Mouse (Mus musculus) erythroid progenitor cell, adult 5-6 weeks (primary cell): ENCODE data around the gene Lyst. TPM values are rescaled to one million over a fixed set of nuclear protein-coding genes. Genes with fewer than 3 reads are reported as not detected.
"Not testable (repeated sequence)": the region's sequence is repeated elsewhere in the genome, so short reads cannot be mapped to it uniquely, and the experiment has no call there.

Experiments
- ATAC-seq: replicated peaks from 2 replicates; pipeline ENCODE4 v1.8.0; 2016; ENCODE audit warnings: moderate number of reproducible peaks, mild to moderate bottlenecking, moderate TSS enrichment, inconsistent platforms; ENCODE audit not compliant: poor library complexity, low FRiP score, severe bottlenecking
- total RNA-seq, 2 experiments: library from RNA; stranded (forward) in 1 of 2; stranded (reverse) in 1 of 2; fragments of 150-400 nt in 1 of 2; fragments of 186-747, 209-891 nt in 1 of 2; gene quantifications; 2 replicates each; pipeline versions ENCODE4 v1.2.3 to v1.2.4; 2015 to 2017; ENCODE audit warnings: low replicate concordance in 2 of 2

Gene Lyst
- total RNA-seq, 2 experiments from 2014 or later: 18.1 to 28.1 TPM

DNA sequence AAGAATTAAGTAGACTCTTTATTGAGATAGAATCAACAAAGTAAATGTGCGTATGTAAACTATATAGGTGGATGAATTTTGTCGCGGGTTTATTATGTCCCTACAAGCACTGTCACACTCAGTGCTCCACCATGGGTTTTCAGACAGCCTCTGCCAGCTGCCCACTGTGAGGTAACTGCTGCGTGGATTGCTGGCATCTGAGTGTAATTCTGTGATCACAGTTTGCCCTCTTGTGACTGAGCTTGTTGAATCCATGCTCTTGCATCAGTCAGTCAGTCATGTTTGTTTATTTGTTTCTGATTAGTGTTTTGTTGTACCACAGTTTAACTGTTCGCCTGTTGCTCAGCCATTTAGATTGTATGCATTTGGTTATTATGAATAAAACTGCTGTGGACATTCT, 31.3 kb downstream of the Lyst start:
- ATAC-seq: no peak

DNA sequence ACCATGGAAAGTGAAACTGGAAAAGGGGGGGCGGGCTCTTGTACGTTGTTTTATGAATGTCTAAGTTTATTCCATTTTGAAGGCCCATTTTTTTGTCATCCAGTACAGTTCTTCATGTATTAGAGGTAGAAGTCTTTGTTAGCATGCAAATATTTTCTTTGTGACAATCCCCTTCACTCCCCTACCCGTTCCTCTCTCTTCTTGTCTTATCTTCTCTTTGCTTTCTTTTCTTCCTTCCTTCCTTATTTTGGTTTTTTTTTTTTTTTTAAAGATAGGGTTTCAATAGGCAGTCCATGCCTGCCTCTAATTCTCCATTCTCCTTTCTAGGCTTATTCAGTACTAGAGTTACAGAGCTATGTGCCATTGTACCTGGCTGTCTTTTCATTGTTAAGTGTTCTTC, 32.4 kb downstream of the Lyst start:
- ATAC-seq: no peak

DNA sequence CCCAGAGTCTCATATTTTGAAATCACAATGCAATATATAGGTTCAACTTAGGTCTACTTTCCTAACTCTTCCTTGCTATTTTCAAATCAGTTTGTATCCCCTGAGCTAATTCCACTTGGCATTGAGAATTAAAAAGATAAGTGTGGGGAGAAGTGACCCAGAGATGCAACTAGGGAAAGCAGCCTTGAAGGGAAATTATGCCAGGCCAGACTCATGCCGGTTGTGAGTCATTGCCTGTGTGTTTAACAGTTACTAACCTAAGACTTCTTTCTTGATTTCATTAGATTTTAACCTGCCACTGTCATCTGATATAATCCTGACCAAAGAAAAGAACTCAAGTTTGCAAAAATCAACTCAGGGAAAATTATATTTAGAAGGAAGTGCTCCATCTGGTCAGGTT, 43.5 kb downstream of the Lyst start:
- no peak for ATAC-seq

DNA sequence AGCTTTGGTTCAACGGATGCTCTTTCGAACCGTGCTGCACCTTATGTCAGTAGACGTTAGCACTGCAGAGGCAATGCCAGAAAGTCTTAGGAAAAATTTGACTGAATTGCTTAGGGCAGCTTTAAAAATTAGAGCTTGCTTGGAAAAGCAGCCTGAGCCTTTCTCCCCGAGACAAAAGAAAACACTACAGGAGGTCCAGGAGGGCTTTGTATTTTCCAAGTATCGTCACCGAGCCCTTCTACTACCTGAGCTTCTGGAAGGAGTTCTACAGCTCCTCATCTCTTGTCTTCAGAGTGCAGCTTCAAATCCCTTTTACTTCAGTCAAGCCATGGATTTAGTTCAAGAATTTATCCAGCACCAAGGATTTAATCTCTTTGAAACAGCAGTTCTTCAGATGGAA, 44.5 kb downstream of the Lyst start:
- ATAC-seq: no peak

DNA sequence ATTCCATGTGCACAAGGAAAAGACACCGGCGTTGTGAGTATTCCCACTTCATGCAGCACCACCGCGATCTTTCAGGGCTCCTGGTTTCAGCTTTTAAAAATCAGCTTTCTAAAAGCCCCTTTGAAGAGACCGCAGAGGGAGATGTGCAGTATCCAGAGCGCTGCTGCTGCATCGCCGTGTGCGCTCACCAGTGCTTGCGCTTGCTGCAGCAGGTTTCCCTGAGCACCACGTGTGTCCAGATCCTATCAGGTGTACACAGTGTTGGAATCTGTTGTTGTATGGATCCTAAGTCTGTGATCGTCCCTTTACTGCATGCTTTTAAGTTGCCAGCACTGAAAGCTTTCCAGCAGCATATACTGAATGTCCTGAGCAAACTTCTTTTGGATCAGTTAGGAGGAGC, 45.0 kb downstream of the Lyst start:
- no peak for ATAC-seq

DNA sequence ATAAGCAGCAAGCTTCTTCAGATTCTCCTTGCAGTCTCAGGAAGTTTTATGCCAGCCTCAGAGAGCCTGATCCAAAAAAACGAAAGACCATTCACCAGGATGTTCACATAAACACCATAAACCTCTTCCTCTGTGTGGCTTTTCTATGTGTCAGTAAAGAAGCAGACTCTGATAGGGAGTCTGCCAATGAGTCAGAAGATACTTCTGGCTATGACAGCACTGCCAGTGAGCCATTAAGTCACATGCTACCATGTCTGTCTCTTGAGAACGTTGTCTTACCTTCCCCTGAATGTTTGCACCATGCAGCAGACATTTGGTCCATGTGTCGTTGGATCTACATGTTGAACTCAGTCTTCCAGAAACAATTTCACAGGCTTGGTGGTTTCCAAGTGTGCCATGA, 47.4 kb downstream of the Lyst start:
- ATAC-seq: no peak

DNA sequence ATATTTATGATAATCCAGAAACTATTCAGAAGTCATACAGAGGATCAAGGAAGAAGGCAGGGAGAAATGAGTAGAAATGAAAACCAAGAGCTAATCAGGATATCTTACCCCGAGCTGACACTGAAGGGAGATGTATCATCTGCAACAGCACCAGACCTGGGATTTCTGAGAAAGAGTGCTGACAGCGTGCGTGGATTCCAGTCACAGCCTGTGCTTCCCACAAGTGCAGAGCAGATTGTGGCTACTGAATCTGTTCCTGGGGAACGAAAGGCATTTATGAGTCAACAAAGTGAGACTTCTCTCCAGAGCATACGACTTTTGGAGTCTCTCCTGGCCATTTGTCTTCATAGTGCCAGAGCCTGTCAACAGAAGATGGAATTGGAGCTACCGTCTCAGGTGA, 47.8 kb downstream of the Lyst start:
- no peak for ATAC-seq

DNA sequence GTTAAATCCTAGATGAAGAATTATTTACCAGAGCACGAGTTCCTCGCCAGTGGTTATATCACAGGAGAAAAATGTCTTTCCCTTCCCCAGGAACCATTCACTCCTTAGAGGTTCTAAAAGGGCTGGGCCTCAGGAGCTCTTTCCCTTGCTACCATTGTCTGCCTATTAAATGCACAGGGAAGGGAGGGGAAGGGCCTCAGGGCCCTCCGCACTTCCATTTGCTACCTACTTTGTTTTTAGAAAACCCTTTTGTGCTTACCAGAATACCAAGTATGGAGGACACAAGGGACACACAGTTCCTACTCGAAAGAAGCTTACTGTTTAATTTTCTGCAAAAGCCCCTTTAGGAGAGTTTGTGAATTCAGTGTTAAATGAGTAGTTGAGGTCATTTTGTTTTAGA, 48.5 kb downstream of the Lyst start:
- no peak for ATAC-seq

DNA sequence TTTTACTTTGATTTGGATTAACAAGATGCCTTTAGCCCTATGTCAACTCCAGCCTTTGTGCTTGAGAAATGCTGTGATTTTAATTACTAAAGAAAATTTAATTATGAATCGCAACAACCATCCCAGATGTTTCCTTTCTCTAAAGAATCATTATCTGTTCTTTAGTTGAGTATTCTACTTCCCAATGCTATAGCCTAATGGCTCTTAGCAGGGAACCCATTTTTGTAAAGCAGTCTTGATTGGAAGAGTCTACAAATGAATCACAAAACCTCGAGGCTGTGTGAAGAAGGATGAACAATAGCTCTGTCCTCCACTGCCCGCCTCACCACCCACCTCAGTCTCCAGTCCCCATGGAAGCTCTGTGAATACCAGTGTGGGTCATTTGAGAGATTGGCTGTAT, 57.1 kb downstream of the Lyst start:
- no peak for ATAC-seq

DNA sequence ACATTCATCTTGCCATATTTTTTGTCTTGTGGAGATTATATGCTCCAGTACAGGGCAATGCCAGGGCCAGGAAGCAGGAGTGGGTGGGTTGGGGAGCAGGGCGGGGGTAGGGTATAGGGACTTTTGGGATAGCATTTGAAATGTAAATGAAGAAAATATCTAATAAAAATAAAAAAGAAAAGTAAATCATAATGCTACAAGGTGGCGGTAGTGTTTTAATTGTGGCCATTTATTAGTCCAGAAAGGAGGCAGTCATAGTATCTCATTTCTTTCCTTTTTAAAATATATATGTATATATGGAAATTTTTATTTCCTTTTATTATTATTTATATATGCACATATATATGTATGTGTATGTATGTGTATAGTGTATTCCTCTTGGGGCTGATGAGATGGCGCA, 65.3 kb downstream of the Lyst start:
- ATAC-seq: no peak

DNA sequence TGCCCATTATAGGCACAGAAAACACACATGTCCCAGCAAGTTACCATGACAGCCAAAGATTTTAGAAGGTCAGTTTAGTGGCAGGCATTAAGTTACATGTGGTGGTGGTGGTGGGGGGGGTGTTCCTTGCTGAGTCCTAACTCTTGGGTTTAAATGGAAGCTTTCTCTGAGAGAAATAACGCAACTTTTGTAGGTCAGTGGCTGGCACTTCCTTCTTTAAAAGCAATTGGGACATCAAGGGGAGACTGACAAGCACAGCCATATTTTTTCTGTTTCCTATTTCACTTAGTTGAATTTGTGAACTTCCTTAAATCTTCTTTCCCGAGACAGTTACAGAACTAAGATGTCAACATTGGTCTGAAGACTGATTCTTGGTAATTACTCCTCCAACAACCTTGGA, 75.9 kb downstream of the Lyst start:
- ATAC-seq: not testable (repeated sequence)

DNA sequence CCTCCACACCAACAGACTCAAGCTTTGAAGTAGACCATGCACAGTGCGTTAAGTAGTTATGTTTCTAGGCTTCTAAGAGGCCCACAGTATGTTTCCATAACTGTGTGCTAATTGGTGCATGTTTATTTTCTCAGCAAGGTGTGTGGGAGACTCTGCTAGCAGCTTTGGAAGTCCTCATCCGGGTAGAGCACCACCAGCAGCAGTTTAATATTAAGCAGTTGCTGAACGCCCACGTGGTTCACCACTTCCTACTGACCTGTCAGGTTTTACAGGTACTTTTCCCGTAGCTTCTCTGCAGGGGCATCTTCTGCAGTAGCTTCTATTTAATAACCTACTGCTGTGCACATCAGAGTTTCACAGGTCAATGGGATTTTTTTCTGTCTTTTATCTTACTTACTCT, 80.5 kb downstream of the Lyst start:
- no peak for ATAC-seq

DNA sequence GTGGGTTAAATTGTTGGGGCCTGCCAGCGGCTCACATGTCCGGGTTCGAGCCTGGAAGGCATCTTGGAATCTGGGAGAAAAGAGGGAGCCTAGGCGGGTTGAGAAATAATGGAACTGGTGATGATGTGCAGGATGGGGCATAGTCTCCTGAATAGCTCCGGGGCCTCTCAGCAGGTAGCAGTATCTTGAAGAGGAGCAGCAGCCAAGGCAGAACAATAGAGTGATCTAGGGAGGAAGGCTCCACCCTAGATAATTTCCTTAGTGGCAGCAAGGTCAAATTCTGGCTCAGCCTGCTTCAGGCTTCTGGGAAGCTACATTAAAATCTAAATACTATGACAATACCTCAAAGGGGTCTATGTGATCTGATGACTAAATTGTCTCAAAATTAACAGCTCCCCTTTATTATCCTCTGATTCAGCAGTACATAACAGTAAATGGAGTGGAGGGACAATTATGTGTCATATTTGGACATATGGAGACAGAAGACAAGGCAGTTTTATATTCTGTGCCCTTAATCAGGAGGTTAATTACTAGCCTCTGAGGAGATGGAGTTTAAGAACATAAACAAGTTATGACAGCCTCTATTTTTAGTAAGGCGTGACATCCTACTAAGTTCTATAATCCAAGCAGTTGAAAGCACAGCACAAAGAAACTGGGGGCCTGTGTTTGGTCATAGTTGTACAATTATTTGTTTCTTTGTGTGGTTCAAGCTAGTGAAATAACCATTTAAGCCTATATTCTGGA, 81.6 kb downstream of the Lyst start:
- no peak for ATAC-seq

DNA sequence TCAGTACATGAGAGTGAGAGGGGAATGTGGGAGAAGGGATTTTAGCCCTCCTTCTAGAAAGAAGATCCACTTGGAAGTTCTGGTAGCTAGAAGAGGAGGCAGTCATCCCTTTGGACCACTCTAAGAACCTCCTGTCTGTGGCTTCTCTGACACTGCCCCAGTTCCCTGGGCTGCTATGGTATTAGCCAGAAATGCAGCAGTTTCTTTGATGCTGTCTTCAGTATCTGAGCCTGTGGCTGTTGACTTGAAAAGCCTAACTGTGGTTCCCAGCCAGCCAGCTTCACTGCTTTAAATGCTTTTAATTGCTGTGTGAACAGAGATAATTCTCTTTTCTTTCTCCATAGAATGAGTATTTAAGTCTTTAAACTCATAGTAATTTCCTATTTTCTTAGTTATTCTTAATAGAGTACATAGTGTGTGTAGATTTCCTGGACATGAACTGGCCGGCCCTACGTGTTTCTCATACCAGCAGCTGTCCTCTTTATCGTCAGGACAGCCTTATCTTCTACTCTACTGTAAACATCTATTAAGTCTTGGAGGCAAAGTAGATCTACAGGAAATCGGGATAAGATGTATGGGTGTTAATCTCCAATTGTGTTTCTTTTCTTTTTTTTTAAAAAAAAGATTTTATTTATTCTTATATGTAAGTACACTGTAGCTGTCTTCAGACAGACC, 84.6 kb downstream of the Lyst start:
- ATAC-seq: no peak

DNA sequence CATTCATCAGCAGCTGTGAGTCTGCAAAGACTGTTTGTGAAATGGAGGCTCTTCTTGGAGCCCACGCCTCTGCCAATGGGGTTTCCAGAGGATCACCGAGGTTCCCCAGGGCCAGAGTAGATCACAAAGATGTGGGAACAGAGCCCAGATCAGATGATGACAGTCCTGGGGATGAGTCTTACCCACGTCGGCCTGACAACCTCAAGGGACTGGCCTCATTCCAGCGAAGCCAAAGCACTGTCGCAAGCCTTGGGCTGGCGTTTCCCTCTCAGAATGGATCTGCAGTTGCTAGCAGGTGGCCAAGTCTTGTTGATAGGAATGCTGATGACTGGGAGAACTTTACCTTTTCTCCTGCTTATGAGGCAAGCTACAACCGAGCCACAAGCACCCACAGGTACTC, 87.7 kb downstream of the Lyst start:
- ATAC-seq: no peak

DNA sequence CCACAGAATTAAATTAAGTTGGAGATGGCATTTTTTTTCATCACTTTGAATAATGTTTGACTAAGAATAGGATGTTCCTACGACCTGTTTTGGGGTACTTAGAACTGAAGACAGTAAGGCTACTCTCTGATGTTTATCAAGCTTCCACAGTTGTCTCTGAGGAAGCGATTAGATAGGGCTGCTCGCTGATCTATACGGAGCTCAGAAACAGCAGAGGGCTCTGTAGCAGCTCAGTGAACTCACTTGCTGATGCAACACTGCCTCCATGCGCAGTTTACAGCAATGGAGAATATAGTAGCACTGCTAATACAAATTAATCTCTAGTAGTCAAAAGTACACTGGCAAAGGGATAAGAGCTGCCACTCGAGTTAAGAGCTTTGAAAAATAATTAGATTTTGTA, 91.4 kb downstream of the Lyst start:
- no peak for ATAC-seq

DNA sequence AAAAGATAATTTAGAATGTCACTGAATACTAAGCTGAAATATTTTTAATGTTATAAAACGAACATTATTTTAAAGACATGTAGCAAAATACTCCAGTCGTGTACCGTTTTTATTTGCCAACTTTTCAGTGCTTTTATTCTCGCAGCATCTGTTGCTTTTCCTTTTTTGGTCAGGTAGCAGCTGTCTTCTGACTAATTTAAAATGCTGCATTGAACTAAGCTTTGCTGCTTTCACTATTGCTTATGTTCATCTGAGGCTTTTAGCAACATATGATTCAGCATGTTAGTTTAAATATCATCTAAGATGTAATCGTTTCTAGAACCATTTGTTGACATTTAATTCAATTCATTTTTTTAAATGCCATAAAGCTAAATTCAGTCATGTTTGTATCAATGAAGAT, 113.3 kb downstream of the Lyst start:
- no peak for ATAC-seq

DNA sequence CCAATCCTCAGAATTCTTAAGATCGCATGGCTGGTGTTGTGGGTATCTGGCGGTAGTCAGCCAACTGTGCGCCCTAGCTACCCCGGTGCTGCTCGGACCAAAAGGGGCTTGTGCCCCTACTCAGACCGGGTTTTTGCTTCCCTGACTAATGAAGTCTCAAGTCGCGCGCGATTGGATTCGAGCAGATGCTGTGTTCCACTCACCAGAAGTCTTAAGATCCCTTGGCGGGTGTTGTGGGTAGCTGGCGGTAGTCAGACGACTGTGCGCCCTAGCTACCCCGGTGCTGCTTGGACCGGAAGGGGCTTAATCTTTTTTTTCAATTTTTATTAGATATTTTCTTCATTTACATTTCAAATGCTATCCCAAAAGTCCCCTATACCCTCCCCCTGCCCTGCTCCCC, 131.2 kb downstream of the Lyst start:
- not testable (repeated sequence) for ATAC-seq

DNA sequence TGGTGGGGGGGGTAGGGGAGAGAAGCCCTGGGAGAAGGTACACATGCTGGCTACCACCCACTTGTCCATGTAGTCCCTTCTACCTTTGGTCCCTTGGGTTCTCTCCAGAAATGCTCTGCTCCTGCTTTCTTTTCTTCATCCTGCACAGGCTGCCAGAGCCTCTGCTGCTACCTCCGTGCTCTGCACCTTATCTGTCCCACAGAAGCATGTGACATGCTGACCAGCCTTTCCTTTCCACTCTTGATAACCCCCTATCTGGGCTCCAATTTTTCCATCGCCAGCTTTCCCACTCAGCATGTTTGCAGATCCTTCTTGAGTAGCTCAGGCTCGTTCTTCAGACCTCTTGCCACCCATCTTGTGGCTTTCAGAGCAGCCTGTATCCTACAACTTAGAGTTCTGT, 133.1 kb downstream of the Lyst start:
- no peak for ATAC-seq

DNA sequence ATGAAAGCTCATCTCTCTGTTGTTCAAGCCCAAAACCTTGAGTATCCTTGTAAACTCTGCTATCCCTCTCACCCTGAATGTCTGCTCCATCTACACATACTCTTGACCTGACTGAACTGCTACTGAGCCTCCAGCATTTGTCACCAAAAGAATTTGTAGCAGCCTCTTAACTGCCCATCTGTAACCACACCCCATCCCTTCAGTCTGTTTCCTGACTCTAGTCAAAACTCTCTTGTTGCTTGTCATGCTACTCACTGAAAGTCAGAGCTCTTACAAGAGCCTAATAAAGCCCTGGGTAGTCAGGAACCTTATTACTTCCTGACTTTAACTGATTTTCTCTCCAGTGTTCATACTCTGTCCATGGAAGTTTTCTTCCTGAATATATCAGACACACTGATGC, 133.6 kb downstream of the Lyst start:
- ATAC-seq: no peak

DNA sequence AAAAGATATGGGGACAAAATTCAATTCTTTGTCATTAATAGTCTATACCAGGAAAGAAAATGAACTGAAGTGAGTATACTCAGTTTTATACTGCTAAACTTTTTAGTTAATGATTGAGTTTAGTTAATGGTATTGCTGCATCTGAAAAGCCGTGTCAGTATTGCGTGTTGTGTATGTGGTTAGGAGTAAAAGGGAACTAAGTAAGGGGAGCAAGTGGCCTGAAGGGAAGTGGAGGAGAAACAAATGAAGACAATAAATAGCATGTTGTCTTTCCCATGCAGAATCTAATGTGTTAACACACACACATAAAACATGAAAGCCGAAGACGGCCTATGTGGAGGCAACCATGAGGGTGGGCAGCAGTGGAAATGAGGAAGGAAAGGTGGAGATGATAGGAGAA, 149.0 kb downstream of the Lyst start:
- ATAC-seq: no peak

DNA sequence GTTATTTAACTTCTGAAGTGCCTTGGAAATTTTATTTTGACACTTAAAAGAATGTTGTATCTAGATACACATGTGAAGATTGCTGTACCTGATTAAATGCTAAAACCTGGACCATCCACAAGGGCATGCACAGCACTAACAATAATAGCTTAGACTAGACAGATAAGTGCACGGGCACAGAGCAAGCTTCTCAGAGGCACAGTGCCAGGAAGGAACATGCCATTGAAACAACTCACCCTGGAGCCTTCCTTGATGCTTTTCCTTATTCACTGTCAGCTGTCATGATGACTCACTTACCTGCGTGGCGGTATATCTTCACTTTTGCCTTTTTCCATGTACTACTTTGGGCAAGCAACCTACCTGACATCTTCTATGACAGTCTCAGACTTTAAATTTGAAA, 155.7 kb downstream of the Lyst start:
- ATAC-seq: no peak
